Mouse (Mus musculus): Measurements from ENCODE around the gene Pitpnm3. TPM values are rescaled to one million over a fixed set of nuclear protein-coding genes. Genes with fewer than 3 reads are reported as not detected.
"Not testable (repeated sequence)": the region's sequence is repeated elsewhere in the genome, so short reads cannot be mapped to it uniquely, and the experiment has no call there.

Pitpnm3 gene
- 2.3 and 2.9 TPM in 2 replicates for polyA plus RNA-seq (2015; fragmentation: Nextera tagmentation; extraction: Ambion mirVana)

DNA sequence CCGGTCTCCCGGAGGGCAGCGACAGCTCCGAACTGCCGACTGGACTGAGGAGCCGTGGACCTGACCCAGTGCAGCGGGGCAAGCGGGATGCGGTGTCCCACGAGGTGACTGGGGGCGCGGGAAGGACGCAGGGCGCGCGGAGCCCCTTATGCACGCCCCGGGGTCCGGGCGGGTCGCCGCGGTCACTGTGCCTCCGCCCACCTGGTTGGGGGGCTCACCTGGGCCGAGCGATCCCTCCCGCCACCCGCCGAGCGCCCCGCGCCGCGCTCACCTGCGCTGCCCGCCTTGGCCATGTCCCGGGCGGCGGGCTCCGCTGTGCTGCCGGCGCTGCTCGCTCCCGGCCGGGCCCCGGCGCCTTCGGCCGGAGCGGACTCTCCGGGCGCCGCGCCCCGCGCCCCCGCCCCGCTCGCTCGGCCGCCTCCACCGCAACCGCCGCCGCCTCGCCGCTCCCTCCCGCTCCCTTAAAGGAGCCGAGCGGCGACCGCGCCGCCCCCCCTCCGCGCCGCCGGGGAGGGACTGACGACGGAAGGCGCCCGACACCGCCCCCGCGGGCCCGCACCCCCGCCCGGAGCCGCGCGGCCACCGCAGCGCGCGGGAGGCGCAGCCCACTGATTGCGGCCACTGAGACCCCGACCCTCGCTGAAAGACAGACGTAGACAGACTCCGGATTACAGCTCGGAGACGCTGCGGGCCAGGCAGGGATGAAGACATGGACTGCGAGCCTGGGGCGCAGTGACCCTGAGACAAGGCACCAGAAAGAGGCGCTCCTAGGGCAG, at the start of gene Pitpnm3:
TSS of gene Pitpnm3 (minus strand) at position 396 of the 776 bp plus-strand sequence.
- WGBS = under 1% methylated on average over 57 of the region's 107 CpGs
- Histone ChIP-seq H3K9me3 (ENCODE audit: control insufficient read depth, low read length) (no peaks in the 10 kb centered on the region), H3K27ac (ENCODE audit: low read length) (peak within 1 kb of the TSS; percentile 26; the same call in 1 of the 2 replicates), H3K4me1 (replicated peaks; ENCODE audit: control insufficient read depth, insufficient read depth, low read length) (peaks cover 30% of the 10 kb centered on the region), H3K4me3 (ENCODE audit: low read length) (peak within 1 kb of the TSS; percentile 58), H3K27me3 (ENCODE audit: control insufficient read depth, insufficient read depth, low read depth, low read length) (peaks cover 21% of the 10 kb centered on the region), H3K9ac (ENCODE audit: low read length) (peak within 1 kb of the TSS; percentile 71), H3K4me2 (ENCODE audit: low read depth, low read length) (peak within 1 kb of the TSS; percentile 90), H3K36me3 (ENCODE audit: control insufficient read depth, insufficient read depth, low read length) (no peaks in the 10 kb centered on the region)
- peak; percentile 8; the same call in 1 of the 2 replicates for ATAC-seq (ENCODE audit: low read depth)

DNA sequence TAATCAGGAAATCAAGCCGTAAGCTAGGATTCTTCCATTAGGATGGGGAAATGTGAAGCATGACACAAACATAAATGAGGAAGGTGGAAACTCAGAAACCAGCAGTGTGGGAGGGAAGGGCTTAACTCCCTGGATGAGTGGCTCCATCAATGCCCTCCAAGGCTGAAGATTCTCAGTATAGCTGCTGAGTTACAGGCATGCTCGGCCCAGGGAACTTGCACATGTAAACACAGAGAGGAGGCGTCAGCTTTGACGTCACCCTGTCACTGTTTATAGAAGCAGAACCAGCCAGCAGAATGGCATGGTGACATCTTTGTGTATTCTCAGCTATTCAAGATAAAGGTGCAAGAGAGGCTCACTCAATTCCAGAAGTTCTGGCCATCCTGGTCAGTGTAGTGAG, 48.7 kb upstream of the Pitpnm3 start:
- Histone ChIP-seq H3K9ac (ENCODE audit: low read length) (no peak overlapping the region), H3K27ac (ENCODE audit: low read length) (no peak overlapping the region), H3K27me3 (ENCODE audit: control insufficient read depth, insufficient read depth, low read depth, low read length) (no peaks in the 10 kb centered on the region), H3K4me2 (ENCODE audit: low read depth, low read length) (no peak overlapping the region), H3K4me1 (replicated peaks; ENCODE audit: control insufficient read depth, insufficient read depth, low read length) (no peaks in the 10 kb centered on the region), H3K4me3 (ENCODE audit: low read length) (no peak overlapping the region), H3K9me3 (ENCODE audit: control insufficient read depth, low read length) (no peaks in the 10 kb centered on the region), H3K36me3 (ENCODE audit: control insufficient read depth, insufficient read depth, low read length) (peaks cover 9% of the 10 kb centered on the region)
- ATAC-seq (ENCODE audit: low read depth) = no peak
- 45% methylated on average over 4 of the region's 4 CpGs for WGBS

DNA sequence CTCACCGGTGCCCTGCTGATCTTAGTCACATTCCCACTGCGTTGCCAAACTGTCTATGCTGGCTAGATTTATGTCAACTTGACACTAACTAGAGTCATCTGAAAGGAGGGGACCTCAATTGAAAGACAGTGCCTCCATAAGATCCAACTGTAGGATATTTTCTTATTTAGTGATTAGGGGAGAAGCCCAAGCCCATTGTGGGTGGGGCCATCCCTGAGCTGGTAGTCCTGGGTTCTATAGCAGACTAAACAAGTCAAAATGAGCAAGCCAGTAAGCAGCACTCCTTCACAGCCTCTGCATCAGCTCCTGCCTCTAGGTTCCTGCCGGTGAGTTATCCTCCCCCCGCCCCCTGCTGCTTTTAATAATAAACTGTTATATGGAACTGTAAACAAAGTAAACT, 45.6 kb upstream of the Pitpnm3 start:
- Histone ChIP-seq H3K4me2 (ENCODE audit: low read depth, low read length) (no peak overlapping the region), H3K36me3 (ENCODE audit: control insufficient read depth, insufficient read depth, low read length) (peaks cover 10% of the 10 kb centered on the region), H3K4me1 (replicated peaks; ENCODE audit: control insufficient read depth, insufficient read depth, low read length) (no peaks in the 10 kb centered on the region), H3K27me3 (ENCODE audit: control insufficient read depth, insufficient read depth, low read depth, low read length) (no peaks in the 10 kb centered on the region), H3K27ac (ENCODE audit: low read length) (no peak overlapping the region), H3K4me3 (ENCODE audit: low read length) (no peak overlapping the region), H3K9me3 (ENCODE audit: control insufficient read depth, low read length) (no peaks in the 10 kb centered on the region), H3K9ac (ENCODE audit: low read length) (no peak overlapping the region)
- 81% methylated on average over 4 of the region's 4 CpGs for WGBS
- ATAC-seq (ENCODE audit: low read depth) = no peak

DNA sequence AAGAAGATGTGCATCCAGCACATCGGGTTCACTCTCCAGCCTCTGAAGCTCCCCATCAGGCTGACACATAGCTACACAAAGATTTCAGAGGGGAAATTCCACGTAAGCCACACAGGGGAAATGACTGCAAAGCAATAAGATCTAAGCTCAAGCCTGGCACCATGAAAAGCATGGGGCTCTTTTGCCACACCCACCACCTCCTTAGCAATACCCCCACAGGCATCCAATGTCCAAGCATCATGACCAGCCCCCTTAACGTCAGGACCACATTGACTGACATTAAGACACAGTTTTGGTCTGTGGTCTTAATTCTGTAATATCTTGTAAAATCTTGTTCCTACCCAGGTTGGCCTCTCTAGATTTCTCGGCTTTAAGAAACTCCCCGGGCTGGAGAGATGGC, 45.0 kb upstream of the Pitpnm3 start:
- Histone ChIP-seq H3K4me1 (replicated peaks; ENCODE audit: control insufficient read depth, insufficient read depth, low read length) (no peaks in the 10 kb centered on the region), H3K9me3 (ENCODE audit: control insufficient read depth, low read length) (no peaks in the 10 kb centered on the region), H3K27ac (ENCODE audit: low read length) (no peak overlapping the region), H3K4me2 (ENCODE audit: low read depth, low read length) (no peak overlapping the region), H3K36me3 (ENCODE audit: control insufficient read depth, insufficient read depth, low read length) (peaks cover 10% of the 10 kb centered on the region), H3K9ac (ENCODE audit: low read length) (no peak overlapping the region), H3K27me3 (ENCODE audit: control insufficient read depth, insufficient read depth, low read depth, low read length) (no peaks in the 10 kb centered on the region), H3K4me3 (ENCODE audit: low read length) (no peak overlapping the region)
- WGBS = 91% methylated on average over 5 of the region's 5 CpGs
- ATAC-seq (ENCODE audit: low read depth) = no peak

DNA sequence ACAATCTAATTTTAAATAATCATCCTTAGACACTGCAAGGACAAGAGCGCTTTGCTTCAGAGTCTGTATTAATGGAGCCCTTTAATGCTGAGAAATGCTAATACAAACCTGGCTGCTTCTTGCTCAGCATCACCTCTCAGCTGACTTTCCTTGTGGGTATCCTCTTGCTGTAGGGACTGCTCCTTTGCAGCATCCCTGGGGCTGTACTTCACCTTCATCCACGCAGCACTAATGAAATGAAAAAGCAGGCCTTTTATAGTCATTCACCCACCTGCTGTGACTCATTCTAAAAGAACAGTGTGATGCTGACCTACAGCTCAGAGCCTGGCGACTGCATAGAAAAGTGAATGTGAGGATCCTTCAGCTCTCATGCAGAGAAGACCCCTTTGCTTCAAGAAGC, 41.0 kb upstream of the Pitpnm3 start:
- Histone ChIP-seq H3K9ac (ENCODE audit: low read length) (no peak overlapping the region), H3K4me3 (ENCODE audit: low read length) (no peak overlapping the region), H3K4me1 (replicated peaks; ENCODE audit: control insufficient read depth, insufficient read depth, low read length) (no peaks in the 10 kb centered on the region), H3K27me3 (ENCODE audit: control insufficient read depth, insufficient read depth, low read depth, low read length) (no peaks in the 10 kb centered on the region), H3K4me2 (ENCODE audit: low read depth, low read length) (no peak overlapping the region), H3K27ac (ENCODE audit: low read length) (no peak overlapping the region), H3K9me3 (ENCODE audit: control insufficient read depth, low read length) (no peaks in the 10 kb centered on the region), H3K36me3 (ENCODE audit: control insufficient read depth, insufficient read depth, low read length) (peaks cover 22% of the 10 kb centered on the region)
- no peak for ATAC-seq (ENCODE audit: low read depth)
- 78% methylated on average over 3 of the region's 3 CpGs for WGBS

DNA sequence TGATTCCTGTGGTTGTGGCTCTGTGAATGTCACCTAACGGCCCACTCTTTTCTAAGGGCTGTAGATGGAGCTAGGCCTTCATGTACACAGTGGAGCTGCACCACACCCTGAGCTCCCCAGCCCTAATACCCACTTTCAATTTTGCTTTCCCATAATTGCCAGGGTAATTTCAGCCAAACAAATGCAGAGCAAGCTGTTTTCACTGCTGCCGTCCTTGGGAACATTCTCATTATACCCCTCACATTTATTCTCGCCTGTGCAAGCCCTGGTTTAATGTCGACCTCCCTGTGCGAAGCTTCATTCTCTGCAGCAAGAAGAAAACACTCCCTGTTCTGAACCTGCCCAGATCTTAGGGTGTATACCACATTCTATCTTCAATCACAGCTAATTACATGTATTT, 40.4 kb upstream of the Pitpnm3 start:
- Histone ChIP-seq H3K4me2 (ENCODE audit: low read depth, low read length) (no peak overlapping the region), H3K27ac (ENCODE audit: low read length) (no peak overlapping the region), H3K36me3 (ENCODE audit: control insufficient read depth, insufficient read depth, low read length) (peaks cover 20% of the 10 kb centered on the region), H3K4me3 (ENCODE audit: low read length) (no peak overlapping the region), H3K4me1 (replicated peaks; ENCODE audit: control insufficient read depth, insufficient read depth, low read length) (no peaks in the 10 kb centered on the region), H3K9me3 (ENCODE audit: control insufficient read depth, low read length) (no peaks in the 10 kb centered on the region), H3K9ac (ENCODE audit: low read length) (no peak overlapping the region), H3K27me3 (ENCODE audit: control insufficient read depth, insufficient read depth, low read depth, low read length) (no peaks in the 10 kb centered on the region)
- no peak for ATAC-seq (ENCODE audit: low read depth)
- 88% methylated on average over 5 of the region's 5 CpGs for WGBS

DNA sequence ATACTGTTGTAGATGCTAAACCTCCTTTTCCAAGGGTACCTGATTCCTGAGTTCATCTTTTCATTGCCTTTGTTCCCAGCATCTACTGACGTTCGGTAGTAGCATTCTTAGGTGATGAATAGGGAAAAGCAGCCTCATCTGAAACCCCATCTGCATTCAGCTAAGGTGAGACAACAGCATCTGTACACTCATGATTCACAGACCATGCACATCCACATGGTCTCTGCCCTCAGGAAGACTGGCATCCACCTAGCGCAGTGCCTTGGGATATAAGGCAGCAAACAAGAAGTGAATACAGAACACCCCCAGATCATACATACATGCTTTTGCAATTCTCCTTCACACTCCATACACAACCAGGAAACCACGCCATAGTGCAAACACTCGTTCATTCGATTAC, 39.1 kb upstream of the Pitpnm3 start:
- no peaks in the 10 kb centered on the region for H3K9me3 ChIP-seq (ENCODE audit: control insufficient read depth, low read length)
- H3K27ac ChIP-seq (ENCODE audit: low read length) = no peak overlapping the region
- H3K27me3 ChIP-seq (ENCODE audit: control insufficient read depth, insufficient read depth, low read depth, low read length) = no peaks in the 10 kb centered on the region
- H3K4me3 ChIP-seq (ENCODE audit: low read length) = no peak overlapping the region
- no peak for ATAC-seq (ENCODE audit: low read depth)
- no peak overlapping the region for H3K9ac ChIP-seq (ENCODE audit: low read length)
- no peak overlapping the region for H3K4me2 ChIP-seq (ENCODE audit: low read depth, low read length)
- peaks cover 23% of the 10 kb centered on the region for H3K36me3 ChIP-seq (ENCODE audit: control insufficient read depth, insufficient read depth, low read length)
- 92% methylated on average over 6 of the region's 6 CpGs for whole genome bisulfite sequencing
- H3K4me1 ChIP-seq (replicated peaks; ENCODE audit: control insufficient read depth, insufficient read depth, low read length) = no peaks in the 10 kb centered on the region

DNA sequence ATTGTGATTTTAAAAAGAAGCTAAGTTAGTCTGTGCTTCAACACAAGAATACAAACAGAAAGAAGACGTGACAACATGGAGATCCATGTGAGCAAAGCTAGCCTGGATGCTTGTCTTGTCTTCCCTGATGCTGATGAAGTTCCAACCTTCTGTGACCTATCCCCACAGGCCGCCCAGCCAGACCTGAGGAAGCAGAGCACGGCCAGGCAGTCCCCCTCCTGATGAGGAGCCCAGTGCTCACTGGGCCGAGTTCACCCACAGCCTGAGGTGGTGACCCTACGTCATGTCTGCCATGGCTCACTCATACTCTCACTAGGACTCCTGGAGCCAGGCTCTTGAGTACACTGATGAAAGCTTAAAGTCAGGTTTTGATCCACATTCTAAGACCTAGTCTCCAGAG, 37.9 kb upstream of the Pitpnm3 start:
- H3K4me3 ChIP-seq (ENCODE audit: low read length) = no peak overlapping the region
- no peak overlapping the region for H3K27ac ChIP-seq (ENCODE audit: low read length)
- no peak overlapping the region for H3K4me2 ChIP-seq (ENCODE audit: low read depth, low read length)
- whole genome bisulfite sequencing = 75% methylated on average over 5 of the region's 5 CpGs
- H3K4me1 ChIP-seq (replicated peaks; ENCODE audit: control insufficient read depth, insufficient read depth, low read length) = no peaks in the 10 kb centered on the region
- H3K9ac ChIP-seq (ENCODE audit: low read length) = no peak overlapping the region
- no peaks in the 10 kb centered on the region for H3K9me3 ChIP-seq (ENCODE audit: control insufficient read depth, low read length)
- no peaks in the 10 kb centered on the region for H3K27me3 ChIP-seq (ENCODE audit: control insufficient read depth, insufficient read depth, low read depth, low read length)
- ATAC-seq (ENCODE audit: low read depth) = no peak
- peaks cover 23% of the 10 kb centered on the region for H3K36me3 ChIP-seq (ENCODE audit: control insufficient read depth, insufficient read depth, low read length)

DNA sequence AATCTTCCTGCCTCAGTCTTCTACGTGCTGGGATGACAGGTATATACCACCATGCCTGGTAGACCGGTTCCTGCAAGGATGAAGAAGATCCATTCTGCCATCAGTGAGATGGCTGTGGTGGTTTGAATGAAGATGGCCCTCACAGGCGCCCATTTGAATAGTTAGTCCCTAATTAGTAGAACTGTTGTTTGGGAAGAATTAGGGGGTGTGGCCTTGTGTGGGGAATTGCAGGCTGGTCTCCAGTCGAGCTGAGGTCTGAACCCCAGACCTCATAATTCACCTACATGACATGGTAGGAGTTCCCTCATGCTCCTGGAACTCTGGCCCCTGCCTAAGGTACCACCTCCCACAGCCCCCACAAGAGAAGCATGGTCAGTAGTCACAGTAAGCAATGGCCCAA, 36.3 kb upstream of the Pitpnm3 start:
- H3K4me3 ChIP-seq (ENCODE audit: low read length); H3K27me3 ChIP-seq (ENCODE audit: control insufficient read depth, insufficient read depth, low read depth, low read length); H3K9ac ChIP-seq (ENCODE audit: low read length); H3K27ac ChIP-seq (ENCODE audit: low read length); H3K9me3 ChIP-seq (ENCODE audit: control insufficient read depth, low read length); H3K4me2 ChIP-seq (ENCODE audit: low read depth, low read length); ATAC-seq (ENCODE audit: low read depth); H3K4me1 ChIP-seq (replicated peaks; ENCODE audit: control insufficient read depth, insufficient read depth, low read length): not testable (repeated sequence)
- 78% methylated on average over 4 of the region's 4 CpGs for WGBS
- peaks cover 23% of the 10 kb centered on the region for H3K36me3 ChIP-seq (ENCODE audit: control insufficient read depth, insufficient read depth, low read length)
